Mouse (Mus musculus) MEL (cell line): Measurements from ENCODE around the gene Akr1cl. TPM values are rescaled to one million over a fixed set of nuclear protein-coding genes. Genes with fewer than 3 reads are reported as not detected.

Source experiments
- DNase-seq: peaks from one replicate; pipeline ENCODE4 v3.0.0; 2011; ENCODE audit warnings: low read depth, low spot score
- H3K27ac ChIP-seq: 2 replicates; pipeline ENCODE4 v1.5.1; 2012; ENCODE audit warnings: low read depth, mild to moderate bottlenecking, control low read depth, low read length, moderate library complexity; ENCODE audit not compliant: control insufficient read depth
- H3K27me3 ChIP-seq, 2 experiments: fragments of 150-350 bp in 1 of 2; sonication (generic) in 1 of 2; 2 replicates each; pipeline ENCODE4 v1.6.1; 2012; ENCODE audit warnings: low read length in 2 of 2, mild to moderate bottlenecking in 2 of 2, improper control_type of control experiment in 1 of 2, moderate library complexity in 1 of 2; ENCODE audit not compliant: insufficient read depth in 2 of 2, control insufficient read depth in 1 of 2
- H3K36me3 ChIP-seq, 2 experiments: 2 replicates each; pipeline ENCODE4 v1.6.1; 2012 to 2014; ENCODE audit warnings: low read length in 2 of 2, improper control_type of control experiment in 1 of 2, inconsistent platforms in 1 of 2, mild to moderate bottlenecking in 1 of 2; ENCODE audit not compliant: insufficient read depth in 2 of 2, control insufficient read depth in 1 of 2
- H3K4me1 ChIP-seq, 2 experiments: fragments of 150-350 bp in 1 of 2; sonication (generic) in 1 of 2; 2 replicates each; pipeline ENCODE4 v1.6.1; 2012; ENCODE audit warnings: low read length in 2 of 2, improper control_type of control experiment in 1 of 2, mild to moderate bottlenecking in 1 of 2; ENCODE audit not compliant: insufficient read depth in 2 of 2, control insufficient read depth in 1 of 2
- H3K4me3 ChIP-seq, 2 experiments: fragments of 150-350 bp in 1 of 2; sonication (generic) in 1 of 2; 2 replicates each; pipeline ENCODE4 v1.5.1; 2012; ENCODE audit warnings: low read depth in 2 of 2, low read length in 2 of 2, mild to moderate bottlenecking in 2 of 2, moderate library complexity in 2 of 2, control low read depth in 1 of 2, improper control_type of control experiment in 1 of 2; ENCODE audit not compliant: control insufficient read depth in 1 of 2, insufficient read depth in 1 of 2
- H3K79me2 ChIP-seq: 2 replicates; pipeline ENCODE4 v1.6.1; 2012; ENCODE audit warnings: mild to moderate bottlenecking, low read length, moderate library complexity; ENCODE audit not compliant: control insufficient read depth, poor library complexity, insufficient read depth
- H3K9ac ChIP-seq: 2 replicates; pipeline ENCODE4 v1.6.1; 2012; ENCODE audit warnings: low read depth, mild to moderate bottlenecking, control low read depth, low read length, moderate library complexity; ENCODE audit not compliant: control insufficient read depth, poor library complexity, severe bottlenecking
- H3K9me3 ChIP-seq: fragments of 150-350 bp; sonication (generic); replicated peaks from 2 replicates; pipeline ENCODE4 v1.6.1; 2012; ENCODE audit warnings: mild to moderate bottlenecking, low read length, improper control_type of control experiment, moderate library complexity; ENCODE audit not compliant: insufficient read depth
- CTCF ChIP-seq, 3 experiments: IDR thresholded peaks in 2 of 3; conservative IDR thresholded peaks in 1 of 3; 2 replicates each; pipeline ENCODE4 v1.5.1; 2011 to 2012; ENCODE audit warnings: low read length in 3 of 3, low read depth in 2 of 3, mild to moderate bottlenecking in 2 of 3, improper control_type of control experiment in 1 of 3, inconsistent platforms in 1 of 3, mixed read lengths in 1 of 3, moderate library complexity in 1 of 3; ENCODE audit not compliant: control insufficient read depth in 1 of 3, insufficient read depth in 1 of 3, poor library complexity in 1 of 3, severe bottlenecking in 1 of 3
- EP300 ChIP-seq, 2 experiments: IDR thresholded peaks; 2 replicates each; pipeline ENCODE4 v1.6.1; 2011; ENCODE audit warnings: improper control_type of control experiment in 2 of 2, low read length in 2 of 2, low read depth in 1 of 2, mild to moderate bottlenecking in 1 of 2
- ETS1 ChIP-seq: IDR thresholded peaks from 2 replicates; pipeline ENCODE4 v1.6.1; 2012; ENCODE audit warnings: low read depth, mild to moderate bottlenecking, inconsistent platforms, low read length, improper control_type of control experiment, moderate library complexity
- GATA1 ChIP-seq: IDR thresholded peaks from 2 replicates; pipeline ENCODE4 v1.6.1; 2011; ENCODE audit warnings: low read depth, low read length, improper control_type of control experiment
- JUND ChIP-seq: IDR thresholded peaks from 2 replicates; pipeline ENCODE4 v1.6.1; 2011; ENCODE audit warnings: low read depth, mild to moderate bottlenecking, improper control_type of control experiment, low read length
- MAFK ChIP-seq: IDR thresholded peaks from 2 replicates; pipeline ENCODE4 v1.6.1; 2011; ENCODE audit warnings: low read depth, mild to moderate bottlenecking, low read length, improper control_type of control experiment, borderline replicate concordance
- POLR2A ChIP-seq, 2 experiments: IDR thresholded peaks; 2 replicates each; pipeline ENCODE4 v1.6.1; 2011 to 2012; ENCODE audit warnings: low read length in 2 of 2, mild to moderate bottlenecking in 2 of 2, control low read depth in 1 of 2, improper control_type of control experiment in 1 of 2, low read depth in 1 of 2, moderate library complexity in 1 of 2; ENCODE audit not compliant: control insufficient read depth in 1 of 2, insufficient read depth in 1 of 2, poor library complexity in 1 of 2
- POLR2AphosphoS2 ChIP-seq: IDR thresholded peaks from 2 replicates; pipeline ENCODE4 v1.6.1; 2011; ENCODE audit warnings: low read length, improper control_type of control experiment
- RAD21 ChIP-seq: IDR thresholded peaks from 2 replicates; pipeline ENCODE4 v1.6.1; 2011; ENCODE audit warnings: mild to moderate bottlenecking, low read depth, low read length, improper control_type of control experiment
- RCOR1 ChIP-seq: IDR thresholded peaks from 2 replicates; pipeline ENCODE4 v1.6.1; 2012; ENCODE audit warnings: low read depth, mild to moderate bottlenecking, inconsistent platforms, low read length, improper control_type of control experiment
- SIN3A ChIP-seq: IDR thresholded peaks from 2 replicates; pipeline ENCODE4 v1.6.1; 2012; ENCODE audit warnings: low read length, improper control_type of control experiment, inconsistent platforms
- SMC3 ChIP-seq: IDR thresholded peaks from 2 replicates; pipeline ENCODE4 v1.6.1; 2011; ENCODE audit warnings: low read depth, low read length, improper control_type of control experiment
- TCF12 ChIP-seq: IDR thresholded peaks from 2 replicates; pipeline ENCODE4 v1.6.1; 2014; ENCODE audit warnings: low read depth, mild to moderate bottlenecking, inconsistent platforms, low read length, improper control_type of control experiment, moderate library complexity
- ZC3H11A ChIP-seq: IDR thresholded peaks from 2 replicates; pipeline ENCODE4 v1.6.1; 2012; ENCODE audit warnings: low read depth, mild to moderate bottlenecking, inconsistent platforms, low read length, improper control_type of control experiment
- ZNF384 ChIP-seq: IDR thresholded peaks from 2 replicates; pipeline ENCODE4 v1.6.1; 2012; ENCODE audit warnings: low read depth, mild to moderate bottlenecking, inconsistent platforms, low read length, improper control_type of control experiment
- polyA plus RNA-seq, 2 experiments: library from polyadenylated mRNA; stranded (reverse) in 1 of 2; unstranded in 1 of 2; fragments of >175 nt in 1 of 2; fragments of >200 nt in 1 of 2; gene quantifications; 2 replicates each; pipeline versions ENCODE4 v1.2.1 to v1.2.4; 2012; ENCODE audit warnings: low replicate concordance in 2 of 2, low read depth in 1 of 2; ENCODE audit not compliant: insufficient read length in 2 of 2, insufficient read depth in 1 of 2, missing spikeins in 1 of 2
- total RNA-seq: library from RNA; depleted of rRNA; stranded (reverse); fragments of 300-350 nt; gene quantifications from 2 replicates; pipeline ENCODE4 v1.2.3, GENCODE M21; 2012

Akr1cl gene
- total and polyA plus RNA-seq, 3 experiments, result not detected

DNA sequence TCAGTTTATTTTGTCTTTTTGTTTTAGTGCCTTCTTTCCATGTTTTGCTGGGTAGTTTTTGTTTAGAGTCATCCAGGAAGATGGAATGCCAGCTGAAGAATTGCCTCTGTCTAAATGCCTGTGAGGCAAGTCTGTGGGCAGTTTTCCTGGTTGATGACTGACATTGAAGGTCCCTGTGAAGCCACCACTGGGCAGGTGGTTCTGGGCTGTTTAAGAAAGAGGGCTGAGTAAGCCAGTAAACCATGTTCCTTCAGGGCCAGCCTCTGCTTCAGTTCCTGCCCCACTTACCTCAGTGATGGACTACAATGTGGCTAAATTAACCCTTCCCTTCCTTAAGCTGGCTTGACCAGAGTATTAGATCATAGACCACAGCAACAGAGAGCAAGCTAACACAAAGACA, 44.4 kb downstream of the Akr1cl start:
- no peaks in the 10 kb centered on the region for H3K79me2 ChIP-seq
- TF ChIP-seq POLR2A (IDR thresholded peaks at IDR 0.05; ENCODE audit: control insufficient read depth in 1 of 2, insufficient read depth in 1 of 2, low read depth in 1 of 2, low read length in 2 of 2, poor library complexity in 1 of 2) (no peak), ZNF384 (no peak)
- H3K4me3 ChIP-seq, result no peak overlapping the region

DNA sequence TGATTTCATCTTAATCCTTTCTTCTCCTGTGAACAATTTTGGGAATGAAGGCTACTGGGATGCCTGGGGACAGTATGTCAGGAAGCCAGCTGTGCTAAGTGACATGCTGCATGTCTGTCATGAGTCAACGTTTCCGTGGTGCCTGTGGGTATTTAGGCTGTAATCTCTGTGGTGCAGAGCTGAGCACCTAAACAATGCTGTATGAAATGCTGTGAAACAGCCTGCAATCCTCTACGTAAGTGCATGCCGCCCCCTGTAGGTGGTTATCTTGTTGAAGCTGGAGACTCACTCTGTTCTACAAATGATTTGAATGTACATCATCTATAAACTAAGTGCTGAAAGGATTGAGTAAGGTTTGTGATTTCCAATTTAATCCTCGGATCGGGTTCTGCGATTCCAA, 46.4 kb downstream of the Akr1cl start:
- no peak overlapping the region for H3K4me3 ChIP-seq
- H3K9me3 ChIP-seq, result no peaks in the 10 kb centered on the region
- TF ChIP-seq RCOR1 (no peak), SIN3A (no peak), RAD21 (peak; percentile 76), CTCF (IDR thresholded peaks at IDR 0.05 in 2 of 3, conservative IDR thresholded peaks at IDR 0.05 in 1 of 3; ENCODE audit: control insufficient read depth in 1 of 3, insufficient read depth in 1 of 3, low read depth in 2 of 3, low read length in 3 of 3, poor library complexity in 1 of 3, severe bottlenecking in 1 of 3) (peak; percentile 54 to 76 (median 65)), ZC3H11A (peak; percentile 70), SMC3 (peak; percentile 78)
- TF ChIP-seq, all 39 proteins: peak for 4
- DNase-seq, result peak; percentile 80
- Histone ChIP-seq H3K9ac (no peak overlapping the region), H3K27me3 (no peaks in the 10 kb centered on the region; a peak in 1 of 4 replicates), H3K79me2 (no peaks in the 10 kb centered on the region), H3K36me3 (peaks cover 0 to 5% of the 10 kb centered on the region in 2 experiments; a peak in 2 of 4 replicates), H3K27ac (no peak overlapping the region), H3K4me1 (peaks cover 5% of the 10 kb centered on the region in 2 experiments; a peak in 2 of 4 replicates)

More for the DNA sequence above, 44.4 kb downstream of the Akr1cl start:
- no peak for DNase-seq
- Histone ChIP-seq H3K36me3 (peaks cover 0 to 5% of the 10 kb centered on the region in 2 experiments; a peak in 2 of 4 replicates), H3K4me1 (peaks cover 3 to 5% of the 10 kb centered on the region in 2 experiments; a peak in 2 of 4 replicates), H3K27me3 (no peaks in the 10 kb centered on the region; a peak in 1 of 4 replicates), H3K27ac (no peak overlapping the region), H3K9ac (no peak overlapping the region), H3K9me3 (no peaks in the 10 kb centered on the region)

GRCm38 (mm10) chr1:64983247-64983646, 49.3 kb downstream of the Akr1cl start:
- TF ChIP-seq GATA1, result peak; percentile 48
- TF ChIP-seq ZNF384, result peak; percentile 31; the same call in 1 of the 2 replicates
- no peak for TF ChIP-seq MAFK
- TF ChIP-seq EP300 (IDR thresholded peaks at IDR 0.05; ENCODE audit: low read depth in 1 of 2, low read length in 2 of 2), result peak; percentile 26 to 50; a peak in 2 of 4 replicates
- no peak for TF ChIP-seq POLR2AphosphoS2
- TF ChIP-seq JUND, result no peak
- peak; percentile 47; the same call in 1 of the 2 replicates for TF ChIP-seq ETS1
- TF ChIP-seq TCF12, result peak; percentile 41; the same call in 1 of the 2 replicates
- H3K27me3 ChIP-seq, result no peaks in the 10 kb centered on the region
- no peak overlapping the region for H3K27ac ChIP-seq
- peaks cover 0 to 5% of the 10 kb centered on the region in 2 experiments; a peak in 2 of 4 replicates for H3K36me3 ChIP-seq
- peaks cover 5% of the 10 kb centered on the region in 2 experiments; a peak in 2 of 4 replicates for H3K4me1 ChIP-seq
- H3K9me3 ChIP-seq, result no peaks in the 10 kb centered on the region
- no peaks in the 10 kb centered on the region for H3K79me2 ChIP-seq
- H3K9ac ChIP-seq, result no peak overlapping the region
- DNase-seq, result peak; percentile 63
- no peak overlapping the region for H3K4me3 ChIP-seq
